Mouse (Mus musculus) testis, adult 2 months (tissue): ENCODE measurements around the gene Mpped2.

Source experiments
- CTCF ChIP-seq: fragments of 200-500 bp; IDR thresholded peaks from 2 replicates; pipeline ENCODE4 v1.5.1; 2012; ENCODE audit warnings: low read depth, mild to moderate bottlenecking, inconsistent platforms, low read length, moderate library complexity; ENCODE audit not compliant: control insufficient read depth, insufficient read depth, insufficient replicate concordance
- POLR2A ChIP-seq: fragments of 200-500 bp; IDR thresholded peaks from 2 replicates; pipeline ENCODE4 v1.6.1; 2012; ENCODE audit warnings: low read depth, mild to moderate bottlenecking, inconsistent platforms, low read length, moderate library complexity; ENCODE audit not compliant: control insufficient read depth

DNA sequence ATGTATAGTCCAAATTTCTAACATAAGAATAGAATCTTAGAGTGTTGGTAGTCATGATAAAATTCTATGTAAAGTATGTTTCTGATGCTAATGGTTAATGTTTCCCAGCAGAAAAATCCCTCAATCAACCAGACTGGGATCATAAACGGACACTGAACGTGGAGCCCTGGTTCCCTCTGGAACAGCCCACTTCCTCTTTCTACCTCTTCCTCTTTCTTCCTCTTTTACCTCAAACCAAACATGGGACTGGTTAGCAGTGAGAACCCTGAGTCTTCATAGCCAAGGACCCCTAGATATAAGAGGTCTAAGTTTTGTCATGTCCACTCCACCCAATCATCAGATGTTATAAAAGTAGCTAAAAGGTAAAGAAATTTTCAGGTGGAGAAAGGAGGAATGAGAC lies 132.4 kb downstream of the Mpped2 start:
- TF ChIP-seq CTCF (no peak), POLR2A (no peak)
